Mouse (Mus musculus) small intestine, adult 2 months (tissue): ENCODE results near the gene Serpinb1a. TPM values are rescaled to one million over a fixed set of nuclear protein-coding genes. Genes with fewer than 3 reads are reported as not detected.

Source experiments
- H3K27ac ChIP-seq: fragments of 200-500 bp; 2 replicates; pipeline ENCODE4 v1.5.1; 2012; ENCODE audit warnings: low read depth, low read length, control low read depth, inconsistent platforms; ENCODE audit not compliant: insufficient read depth
- H3K27me3 ChIP-seq: fragments of 200-500 bp; 2 replicates; pipeline ENCODE4 v1.6.1; 2012; ENCODE audit warnings: mild to moderate bottlenecking, moderate library complexity, low read length, inconsistent platforms; ENCODE audit not compliant: control insufficient read depth, insufficient read depth
- H3K36me3 ChIP-seq: fragments of 200-500 bp; 2 replicates; pipeline ENCODE4 v1.6.1; 2012; ENCODE audit warnings: mild to moderate bottlenecking, low read length, control low read depth, inconsistent platforms; ENCODE audit not compliant: control insufficient read depth, insufficient read depth
- H3K4me1 ChIP-seq: fragments of 200-500 bp; 2 replicates; pipeline ENCODE4 v1.6.1; 2012; ENCODE audit warnings: low read length, inconsistent platforms, mixed read lengths; ENCODE audit not compliant: control insufficient read depth, insufficient read depth, insufficient read length
- H3K4me3 ChIP-seq: fragments of 200-500 bp; 2 replicates; pipeline ENCODE4 v1.5.1; 2012; ENCODE audit warnings: low read depth, mild to moderate bottlenecking, control low read depth, inconsistent platforms, low read length, moderate library complexity
- CTCF ChIP-seq: fragments of 200-500 bp; IDR thresholded peaks from 2 replicates; pipeline ENCODE4 v1.5.1; 2012; ENCODE audit warnings: low read depth, mild to moderate bottlenecking, control low read depth, inconsistent platforms, low read length, moderate library complexity, mixed read lengths; ENCODE audit not compliant: insufficient replicate concordance, insufficient read length; ENCODE audit errors: extremely low read depth
- POLR2A ChIP-seq: fragments of 200-500 bp; IDR thresholded peaks from 2 replicates; pipeline ENCODE4 v1.6.1; 2012; ENCODE audit warnings: low read depth, mild to moderate bottlenecking, control low read depth, inconsistent platforms, low read length, moderate library complexity
- WGBS: fragments of 180-500 bp; shearing (Covaris S2); methylation state at CpG from one replicate; pipeline ENCODE4 v1.1.7; 2018; 5-methylcytosine and 5-hydroxymethylcytosine counted together
- polyA plus RNA-seq: library from polyadenylated mRNA; depleted of rRNA; stranded (reverse); fragments of >200 nt; gene quantifications from 2 replicates; pipeline ENCODE4 v1.2.3, GENCODE M21; 2012

The Serpinb1a gene
- polyA plus RNA-seq, 1 experiment, result 110 TPM

- Histone ChIP-seq H3K27ac (peak overlapping the region; percentile 87), H3K36me3 (peaks cover 13% of the 10 kb centered on the region), H3K27me3 (no peaks in the 10 kb centered on the region), H3K4me3 (no peak overlapping the region), H3K4me1 (peaks cover 17% of the 10 kb centered on the region; the same call in 1 of the 2 replicates)
- 5% methylated on average over 7 of the region's 7 CpGs for WGBS
- TF ChIP-seq POLR2A (no peak), CTCF (peak; percentile 65; the same call in 1 of the 2 replicates)
Observed at GRCm38 (mm10) chr13:32851967-32852366, 982 bp upstream of the Serpinb1a start.

- Histone ChIP-seq H3K27me3 (no peaks in the 10 kb centered on the region), H3K4me1 (peaks cover 20% of the 10 kb centered on the region; the same call in 1 of the 2 replicates), H3K4me3 (peak overlapping the region; percentile 70), H3K27ac (peak overlapping the region; percentile 97), H3K36me3 (peaks cover 27% of the 10 kb centered on the region)
- TF ChIP-seq POLR2A (no peak; the same call in 1 of the 2 replicates), CTCF (no peak)
- 10% methylated on average over 1 of the region's 1 CpGs for WGBS
Observed at GRCm38 (mm10) chr13:32850156-32850555, 829 bp downstream of the Serpinb1a start.

- TF ChIP-seq POLR2A (no peak), CTCF (no peak)
- Histone ChIP-seq H3K27ac (peak overlapping the region; percentile 97), H3K4me1 (peaks cover 20% of the 10 kb centered on the region; the same call in 1 of the 2 replicates), H3K27me3 (no peaks in the 10 kb centered on the region), H3K36me3 (peaks cover 32% of the 10 kb centered on the region), H3K4me3 (peak overlapping the region; percentile 70)
Observed at GRCm38 (mm10) chr13:32849531-32850123, 1.4 kb downstream of the Serpinb1a start.

- TF ChIP-seq POLR2A, result no peak
- no peak for TF ChIP-seq CTCF
- Histone ChIP-seq H3K27me3 (no peaks in the 10 kb centered on the region), H3K4me1 (peaks cover 20% of the 10 kb centered on the region; the same call in 1 of the 2 replicates), H3K27ac (peak overlapping the region; percentile 97), H3K36me3 (peaks cover 35% of the 10 kb centered on the region), H3K4me3 (no peak overlapping the region)
- WGBS, result 5% methylated on average over 4 of the region's 4 CpGs
Observed at GRCm38 (mm10) chr13:32849092-32849491, 1.9 kb downstream of the Serpinb1a start.

GRCm38 (mm10) chr13:32846221-32846620, 4.8 kb downstream of the Serpinb1a start:
- H3K27ac ChIP-seq, result no peak overlapping the region
- peaks cover 13% of the 10 kb centered on the region; the same call in 1 of the 2 replicates for H3K4me1 ChIP-seq
- TF ChIP-seq CTCF (no peak), POLR2A (no peak)
- H3K36me3 ChIP-seq, result peaks cover 56% of the 10 kb centered on the region
- no peaks in the 10 kb centered on the region for H3K27me3 ChIP-seq
- H3K4me3 ChIP-seq, result no peak overlapping the region

- 95% methylated on average over 3 of the region's 3 CpGs for WGBS
- no peak overlapping the region for H3K27ac ChIP-seq
- H3K4me1 ChIP-seq, result peaks cover 2% of the 10 kb centered on the region; the same call in 1 of the 2 replicates
- no peak overlapping the region for H3K4me3 ChIP-seq
- peaks cover 38% of the 10 kb centered on the region for H3K36me3 ChIP-seq
- TF ChIP-seq CTCF, result no peak
- TF ChIP-seq POLR2A, result no peak
- no peaks in the 10 kb centered on the region for H3K27me3 ChIP-seq
Observed at GRCm38 (mm10) chr13:32841349-32841748, 9.6 kb downstream of the Serpinb1a start.

GRCm38 (mm10) chr13:32839314-32839713, 11.7 kb downstream of the Serpinb1a start:
- H3K4me3 ChIP-seq, result no peak overlapping the region
- TF ChIP-seq CTCF, result no peak
- no peak for TF ChIP-seq POLR2A
- no peaks in the 10 kb centered on the region for H3K4me1 ChIP-seq
- WGBS, result 16% methylated on average over 1 of the region's 1 CpGs
- no peak overlapping the region for H3K27ac ChIP-seq
- peaks cover 22% of the 10 kb centered on the region for H3K36me3 ChIP-seq
- no peaks in the 10 kb centered on the region for H3K27me3 ChIP-seq
